Mouse (Mus musculus): ENCODE measurements around the gene Tab1.
A peak's percentile ranks its signal among the peaks of the same experiment; 100 is the strongest.

Tab1 gene

GRCm38 (mm10) chr15:80137945-80138791 is 5.2 kb downstream of the Tab1 start:
- no peak for DNase-seq

DNA sequence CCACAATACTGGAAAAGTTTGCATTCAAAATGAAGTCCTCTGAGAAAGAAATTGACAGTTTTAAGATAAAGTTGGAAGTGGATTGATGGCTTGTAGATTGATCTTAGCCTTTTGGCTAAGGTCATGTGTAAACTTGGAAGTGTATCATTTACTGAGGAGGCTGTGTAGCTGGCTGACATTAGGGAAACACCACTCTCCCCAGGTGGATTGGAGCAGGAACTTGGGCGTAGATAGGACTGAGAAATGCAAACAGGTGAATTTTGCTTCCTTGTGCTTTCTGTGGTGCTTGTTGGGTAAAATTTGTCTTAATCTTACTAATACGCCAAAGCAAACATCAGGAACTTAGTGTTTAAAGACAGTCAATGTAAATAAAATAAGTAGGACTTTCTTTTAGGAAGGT is 7.4 kb downstream of the Tab1 start:
- no peak for DNase-seq

- DNase-seq, result no peak
Measured at GRCm38 (mm10) chr15:80140878-80141277, 8.0 kb downstream of the Tab1 start.

GRCm38 (mm10) chr15:80142130-80142529 is 9.2 kb downstream of the Tab1 start:
- DNase-seq, result no peak

- no peak for DNase-seq
Measured at GRCm38 (mm10) chr15:80143760-80144159, 10.8 kb downstream of the Tab1 start.

DNA sequence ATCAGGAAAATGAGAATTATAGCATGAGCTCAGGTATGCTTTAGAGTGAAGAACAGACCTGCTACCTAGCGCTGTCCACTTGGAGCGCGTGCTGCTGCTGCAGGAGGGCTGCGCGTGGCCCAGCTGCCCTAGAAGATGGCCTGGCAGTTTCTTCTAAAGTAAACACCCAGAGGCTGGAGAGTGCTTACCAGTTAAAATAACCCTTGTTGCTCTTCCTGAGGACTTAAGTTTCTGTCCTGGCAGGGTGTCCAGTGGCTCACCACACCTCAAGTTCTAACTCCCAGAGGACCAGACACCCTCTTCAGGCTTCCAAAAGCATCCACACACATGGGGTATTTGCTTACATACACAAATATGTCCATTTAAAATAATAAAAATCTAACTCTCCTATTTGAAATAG is 12.5 kb downstream of the Tab1 start:
- no peak for DNase-seq

GRCm38 (mm10) chr15:80146153-80146552 is 13.2 kb downstream of the Tab1 start:
- no peak for DNase-seq

GRCm38 (mm10) chr15:80147090-80147489 is 14.2 kb downstream of the Tab1 start:
- DNase-seq, result no peak

GRCm38 (mm10) chr15:80147511-80147910 is 14.6 kb downstream of the Tab1 start:
- no peak for DNase-seq

GRCm38 (mm10) chr15:80148565-80148964 is 15.6 kb downstream of the Tab1 start:
- peak; percentile 50 to 68 for DNase-seq

DNA sequence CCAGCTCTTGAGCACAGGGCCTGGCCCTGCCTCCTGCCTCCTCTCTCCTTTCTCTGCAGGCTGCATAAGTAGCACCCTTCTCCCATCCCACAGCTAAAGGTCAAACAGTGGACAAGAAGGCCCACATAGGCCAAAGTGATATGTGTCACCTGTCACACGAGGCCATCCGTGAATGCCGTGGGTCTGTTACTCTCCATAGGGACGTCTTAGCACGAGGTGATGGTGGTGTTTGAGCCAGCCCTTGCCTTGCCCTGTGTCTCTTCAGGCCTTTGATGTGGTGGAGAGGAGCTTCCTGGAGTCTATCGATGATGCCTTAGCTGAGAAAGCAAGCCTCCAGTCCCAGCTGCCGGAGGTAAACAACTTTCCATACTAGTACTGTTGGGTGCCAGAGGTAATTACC is 16.6 kb downstream of the Tab1 start:
- peak; percentile 51 to 52 for DNase-seq

DNA sequence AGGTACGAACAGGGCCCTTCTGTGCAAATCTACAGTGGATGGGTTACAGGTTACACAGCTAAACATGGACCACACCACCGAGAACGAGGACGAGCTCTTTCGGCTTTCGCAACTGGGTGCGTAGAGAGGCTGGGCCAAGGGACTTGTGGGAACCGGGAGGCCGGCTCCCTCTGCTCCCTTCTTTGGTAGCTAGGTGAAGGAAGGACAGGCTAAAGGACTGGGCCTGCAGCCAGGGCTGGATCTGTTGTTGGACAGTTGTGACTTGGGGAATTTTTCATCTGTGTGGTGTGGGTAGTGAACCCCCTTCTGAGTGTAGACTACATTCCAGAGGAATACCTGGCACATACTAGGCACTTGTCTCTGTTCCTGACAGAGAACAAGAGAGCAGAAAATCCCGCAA is 19.7 kb downstream of the Tab1 start:
- no peak for DNase-seq

DNA sequence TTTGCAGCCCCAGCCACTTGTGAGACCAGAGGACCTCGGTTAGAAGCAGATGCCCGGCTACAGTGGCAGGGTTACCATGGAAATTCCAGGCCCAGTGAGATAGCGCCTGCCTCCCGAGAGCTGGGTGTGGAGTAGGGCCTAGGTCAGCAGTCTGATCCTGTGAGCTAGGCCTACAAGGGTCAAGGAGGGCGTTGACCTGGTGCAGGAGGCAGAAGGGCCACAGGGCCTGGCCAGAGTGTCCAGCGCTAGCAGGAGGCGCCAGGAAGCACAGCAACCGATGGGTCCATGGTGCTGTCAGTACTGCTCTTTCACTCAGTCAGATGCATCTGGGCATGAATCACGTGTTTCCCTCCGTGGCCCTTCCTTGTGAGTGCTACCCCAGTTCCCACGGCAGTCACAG is 20.8 kb downstream of the Tab1 start:
- no peak for DNase-seq

GRCm38 (mm10) chr15:80155707-80156106 is 22.8 kb downstream of the Tab1 start:
- DNase-seq, result no peak

- no peak for DNase-seq
Measured at GRCm38 (mm10) chr15:80157197-80157943, 24.4 kb downstream of the Tab1 start.

- DNase-seq, result no peak
Measured at GRCm38 (mm10) chr15:80158001-80158706, 25.2 kb downstream of the Tab1 start.

DNA sequence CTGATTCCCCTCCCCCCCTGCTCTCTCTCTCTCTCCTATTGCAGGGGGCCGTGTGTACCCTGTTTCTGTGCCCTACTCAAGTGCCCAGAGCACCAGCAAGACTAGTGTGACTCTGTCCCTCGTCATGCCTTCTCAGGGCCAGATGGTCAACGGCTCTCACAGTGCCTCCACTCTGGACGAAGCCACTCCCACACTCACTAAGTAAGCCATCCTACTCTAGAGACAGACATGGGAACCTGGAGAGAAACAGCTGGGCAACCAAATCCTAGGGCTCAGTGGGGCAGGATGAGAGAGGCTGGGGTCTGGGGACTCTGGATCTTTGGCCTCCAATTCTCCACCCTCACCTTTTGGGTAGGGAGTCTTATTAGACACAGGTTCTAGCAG is 25.8 kb downstream of the Tab1 start:
- no peak for DNase-seq

DNA sequence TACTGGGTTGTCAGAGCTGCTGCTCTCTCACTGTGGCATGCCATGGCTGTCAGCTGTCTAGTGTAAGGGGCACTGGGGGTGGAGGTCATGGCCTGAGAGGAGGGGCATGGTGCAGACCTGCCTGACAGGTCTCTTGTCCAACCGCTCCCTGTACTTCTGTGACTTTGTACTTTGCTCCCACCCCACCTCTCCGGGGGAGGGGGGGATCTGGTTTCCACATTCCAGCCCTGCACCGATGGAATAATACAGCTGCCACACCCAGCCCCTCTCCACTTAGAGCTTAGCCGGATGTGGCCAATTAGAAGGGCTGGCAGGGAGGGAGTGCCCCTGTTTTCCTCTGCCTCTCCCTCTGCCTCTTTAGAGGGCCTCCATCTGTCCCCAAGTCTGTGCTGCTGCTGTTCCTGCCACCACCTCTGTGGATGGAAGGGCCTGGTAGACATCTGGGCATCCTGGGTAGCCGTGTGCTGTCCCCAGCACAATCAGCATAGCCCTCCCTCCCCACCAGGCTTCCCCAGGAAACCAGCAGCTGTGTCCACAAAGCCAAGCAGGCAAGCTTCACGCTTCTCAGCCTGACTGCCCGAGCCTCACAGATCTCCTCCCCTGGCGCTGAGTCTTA is 26.5 kb downstream of the Tab1 start:
- no peak for DNase-seq

- no peak for DNase-seq
Measured at GRCm38 (mm10) chr15:80160223-80160622, 27.3 kb downstream of the Tab1 start.

DNA sequence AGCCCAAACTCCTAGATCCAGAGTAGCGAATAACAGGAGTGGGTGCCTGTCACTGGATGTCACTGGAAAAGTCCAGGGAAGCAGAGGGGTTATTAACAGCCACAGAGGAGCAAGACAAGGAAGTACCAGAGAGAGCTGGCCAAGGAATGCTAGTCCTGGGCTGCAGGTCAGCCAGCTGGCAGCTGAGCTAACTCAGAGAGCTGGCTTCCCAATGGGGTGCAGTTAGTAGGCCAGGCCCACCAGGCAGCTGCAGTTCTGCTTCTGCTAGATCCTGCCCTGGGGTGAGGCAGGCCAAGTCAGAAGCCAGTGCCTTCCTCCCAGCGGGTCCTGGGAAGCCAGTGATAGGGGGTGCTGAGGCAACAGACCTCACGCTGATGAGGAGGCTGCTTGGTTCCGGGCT is 27.8 kb downstream of the Tab1 start:
- no peak for DNase-seq

GRCm38 (mm10) chr15:80161199-80161598 is 28.3 kb downstream of the Tab1 start:
- DNase-seq, result no peak

DNA sequence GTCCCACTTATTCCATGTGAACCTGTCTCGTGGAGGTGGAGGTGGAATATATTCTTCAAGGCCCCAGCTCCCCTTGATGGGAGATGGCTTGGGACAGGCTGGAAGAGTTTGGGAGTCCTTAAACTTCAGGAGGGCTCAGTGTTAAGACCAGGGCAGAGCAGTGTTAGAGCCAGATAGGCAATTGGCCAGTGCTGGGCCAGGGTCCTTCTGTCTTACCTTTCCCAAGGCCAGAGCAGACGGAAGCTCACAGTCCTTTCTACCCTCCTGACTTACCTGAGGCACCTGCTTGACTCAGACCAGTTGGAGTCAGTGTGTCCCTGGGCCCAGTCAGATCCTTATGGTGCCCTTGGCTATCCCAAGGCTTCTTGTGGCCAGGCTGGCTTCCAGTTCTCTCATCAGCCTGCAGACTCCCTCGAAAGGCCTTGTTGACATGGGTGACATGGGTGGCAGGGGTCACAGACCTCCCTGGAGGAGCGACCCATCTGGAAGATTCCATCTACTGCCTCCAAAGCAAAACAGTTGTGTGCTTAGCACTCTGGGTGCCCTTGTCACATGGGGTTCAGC is 29.6 kb downstream of the Tab1 start:
- no peak for DNase-seq

- no peak for DNase-seq
Measured at GRCm38 (mm10) chr15:80163274-80163673, 30.3 kb downstream of the Tab1 start.

All from thymus, postnatal 36 days (tissue).